Mouse (Mus musculus): ENCODE results near the gene Ap3s2.

GRCm38 (mm10) chr7:79835196-79835595, 85.3 kb downstream of the Ap3s2 start:
- TF ChIP-seq CTCF (IDR thresholded peaks at IDR 0.05; ENCODE audit: extremely low read depth, insufficient read depth, low read length) (no peak), POLR2A (IDR thresholded peaks at IDR 0.05; ENCODE audit: extremely low read depth, insufficient read depth, low read length) (no peak)
